Mouse (Mus musculus) forebrain, embryonic 11.5 days (tissue): ENCODE results near the gene Pcdh9. TPM values are rescaled to one million over a fixed set of nuclear protein-coding genes. Genes with fewer than 3 reads are reported as not detected.
"Not testable (repeated sequence)": the region's sequence is repeated elsewhere in the genome, so short reads cannot be mapped to it uniquely, and the experiment has no call there.

Experiments used
- ATAC-seq: fragments of 200-750 bp; cut with Nextera tagmentation; replicated peaks from 2 replicates; pipeline ENCODE4 v1.8.0; 2017; ENCODE audit warnings: moderate TSS enrichment; ENCODE audit not compliant: low FRiP score
- DNase-seq: peaks from one replicate; pipeline ENCODE4 v3.0.0-alpha.2; 2017; ENCODE audit warnings: low spot score
- H3K27ac ChIP-seq: fragments of 300-500 bp; sonication (generic); 2 replicates; pipeline ENCODE4 v1.5.1; 2014; ENCODE audit warnings: low read depth, low read length
- H3K27me3 ChIP-seq: fragments of 300-500 bp; sonication (generic); 2 replicates; pipeline ENCODE4 v1.6.1; 2014; ENCODE audit warnings: mild to moderate bottlenecking, low read length, mixed read lengths; ENCODE audit not compliant: control insufficient read depth, insufficient read depth
- H3K36me3 ChIP-seq: fragments of 300-500 bp; sonication (generic); 2 replicates; pipeline ENCODE4 v1.6.1; 2014; ENCODE audit warnings: mild to moderate bottlenecking, low read length, moderate library complexity, mixed read lengths; ENCODE audit not compliant: control insufficient read depth, insufficient read depth
- H3K4me1 ChIP-seq: fragments of 300-500 bp; sonication (generic); replicated peaks from 2 replicates; pipeline ENCODE4 v1.6.1; 2014; ENCODE audit warnings: low read length, mixed read lengths; ENCODE audit not compliant: control insufficient read depth, insufficient read depth
- H3K4me2 ChIP-seq: fragments of 300-500 bp; sonication (generic); 2 replicates; pipeline ENCODE4 v1.6.1; 2014; ENCODE audit warnings: low read depth, mild to moderate bottlenecking, low read length, moderate library complexity, mixed read lengths; ENCODE audit not compliant: severe bottlenecking
- H3K4me3 ChIP-seq: fragments of 300-500 bp; sonication (generic); 2 replicates; pipeline ENCODE4 v1.5.1; 2014; ENCODE audit warnings: low read depth, low read length
- H3K9ac ChIP-seq: fragments of 300-500 bp; sonication (generic); 2 replicates; pipeline ENCODE4 v1.6.1; 2014; ENCODE audit warnings: low read length
- H3K9me3 ChIP-seq: fragments of 300-500 bp; sonication (generic); 2 replicates; pipeline ENCODE4 v1.6.1; 2016; ENCODE audit warnings: low read length, mixed read lengths; ENCODE audit not compliant: control insufficient read depth
- WGBS: fragments of 180-500 bp; shearing (Covaris S2); extraction: QIAGEN DNeasy Blood & Tissue Kit; methylation state at CpG from one replicate; pipeline ENCODE4 v1.1.7; 2014; 5-methylcytosine and 5-hydroxymethylcytosine counted together
- polyA plus RNA-seq: library from polyadenylated mRNA; unstranded; fragments of >200 nt; fragmentation: Nextera tagmentation; extraction: Ambion mirVana; gene quantifications from 2 replicates; pipeline ENCODE4 v1.2.1, GENCODE M21; 2014

Pcdh9 gene
- polyA plus RNA-seq, 1 experiment from 2014 or later, result 54.5 TPM

DNA sequence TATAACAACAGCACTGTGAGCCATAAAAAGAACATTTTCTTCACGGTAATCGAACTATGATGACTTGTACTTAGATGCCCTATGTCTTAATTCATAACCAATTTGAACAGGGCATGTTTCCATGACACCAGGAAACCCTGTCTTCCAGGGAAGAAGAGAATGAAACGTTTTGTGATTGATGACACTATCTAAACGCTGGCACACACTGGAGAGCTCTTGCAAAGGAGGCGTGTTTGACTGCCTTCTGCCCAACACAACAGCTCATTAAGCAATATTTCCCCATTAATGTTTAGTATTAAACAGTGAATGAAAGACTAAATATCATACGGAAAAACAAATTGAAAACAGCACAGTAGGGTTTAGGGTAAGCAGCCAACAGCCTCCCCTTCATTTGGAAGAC is 656.9 kb downstream of the Pcdh9 start:
- no peak overlapping the region for H3K4me2 ChIP-seq
- no peaks in the 10 kb centered on the region for H3K36me3 ChIP-seq
- no peak for ATAC-seq
- no peaks in the 10 kb centered on the region for H3K9me3 ChIP-seq
- no peak overlapping the region for H3K9ac ChIP-seq
- no peaks in the 10 kb centered on the region for H3K4me1 ChIP-seq
- H3K27me3 ChIP-seq, result no peaks in the 10 kb centered on the region
- H3K27ac ChIP-seq, result no peak overlapping the region
- no peak overlapping the region for H3K4me3 ChIP-seq
- no peak for DNase-seq
- 75% methylated on average over 6 of the region's 6 CpGs for WGBS

- not testable (repeated sequence) for H3K4me3 ChIP-seq, H3K27ac ChIP-seq, H3K27me3 ChIP-seq, H3K4me1 ChIP-seq, H3K36me3 ChIP-seq, H3K9ac ChIP-seq, H3K9me3 ChIP-seq, H3K4me2 ChIP-seq, DNase-seq, ATAC-seq
- 97% methylated on average over 2 of the region's 15 CpGs for WGBS
Measured at GRCm38 (mm10) chr14:93214846-93215245, 675.6 kb downstream of the Pcdh9 start.

DNA sequence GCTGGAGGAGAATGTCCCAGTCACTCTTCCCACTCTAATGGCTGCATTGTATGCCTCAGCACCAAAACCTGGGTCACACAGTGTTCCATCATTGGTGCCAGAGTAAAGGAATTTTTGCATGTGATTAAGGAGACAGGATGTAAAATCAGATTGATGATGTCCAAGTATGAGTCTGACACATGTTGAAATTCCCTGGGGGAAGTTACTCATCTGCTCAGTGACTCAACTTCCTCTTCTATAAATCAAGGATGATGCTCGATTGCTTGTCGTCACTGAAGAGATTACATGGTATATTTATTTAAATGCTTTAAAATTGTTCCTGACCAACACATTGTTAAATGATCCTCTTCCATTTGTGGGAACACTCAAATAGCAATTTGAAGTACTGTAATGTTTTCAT is 690.7 kb downstream of the Pcdh9 start:
- 85% methylated on average over 2 of the region's 2 CpGs for WGBS
- no peak overlapping the region for H3K4me2 ChIP-seq
- no peak overlapping the region for H3K9ac ChIP-seq
- ATAC-seq, result no peak
- H3K9me3 ChIP-seq, result no peaks in the 10 kb centered on the region
- no peaks in the 10 kb centered on the region for H3K27me3 ChIP-seq
- no peaks in the 10 kb centered on the region for H3K36me3 ChIP-seq
- H3K4me3 ChIP-seq, result no peak overlapping the region
- no peak for DNase-seq
- H3K27ac ChIP-seq, result no peak overlapping the region
- no peaks in the 10 kb centered on the region for H3K4me1 ChIP-seq

DNA sequence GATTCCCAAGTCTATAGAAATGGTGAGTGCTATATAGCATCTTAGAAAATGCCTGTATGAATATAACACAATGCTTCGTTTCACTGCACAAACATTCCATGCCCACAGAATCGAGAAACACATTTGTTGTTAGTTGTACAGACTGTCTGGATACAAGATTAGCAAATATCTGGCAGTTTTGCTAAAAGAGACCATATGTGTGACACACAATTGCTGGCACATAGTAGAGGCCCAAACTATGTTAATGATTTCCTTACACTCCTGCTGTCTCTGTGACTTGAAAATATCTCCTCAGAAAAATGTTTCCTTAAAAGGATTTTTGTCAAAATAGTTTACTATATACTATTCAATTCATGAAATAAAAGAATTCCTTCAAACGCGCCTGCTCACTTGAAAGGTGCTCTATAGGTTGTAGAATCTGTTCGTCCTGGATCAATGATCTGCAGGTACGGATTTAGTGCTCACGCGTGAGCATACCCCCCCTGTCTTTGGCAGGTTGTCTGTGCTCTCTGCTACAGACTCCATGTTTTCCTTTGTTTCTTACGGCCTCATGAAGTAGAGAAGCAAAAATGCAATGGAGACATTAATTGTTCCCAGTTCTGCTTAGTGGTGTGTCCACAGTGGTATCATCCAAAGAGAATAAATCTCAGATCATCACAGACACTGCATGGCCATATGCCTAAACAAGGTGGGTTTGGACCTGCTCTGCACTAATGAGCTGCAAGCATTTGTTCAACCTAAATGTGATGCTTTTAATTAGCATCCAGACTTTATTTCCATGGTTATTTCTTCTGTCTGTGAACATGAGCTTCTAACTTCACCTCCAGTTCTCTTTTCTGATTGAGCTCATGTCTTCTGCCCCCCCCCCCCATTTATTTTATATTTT is 707.6 kb downstream of the Pcdh9 start:
- 86% methylated on average over 9 of the region's 9 CpGs for WGBS
- no peak for DNase-seq

DNA sequence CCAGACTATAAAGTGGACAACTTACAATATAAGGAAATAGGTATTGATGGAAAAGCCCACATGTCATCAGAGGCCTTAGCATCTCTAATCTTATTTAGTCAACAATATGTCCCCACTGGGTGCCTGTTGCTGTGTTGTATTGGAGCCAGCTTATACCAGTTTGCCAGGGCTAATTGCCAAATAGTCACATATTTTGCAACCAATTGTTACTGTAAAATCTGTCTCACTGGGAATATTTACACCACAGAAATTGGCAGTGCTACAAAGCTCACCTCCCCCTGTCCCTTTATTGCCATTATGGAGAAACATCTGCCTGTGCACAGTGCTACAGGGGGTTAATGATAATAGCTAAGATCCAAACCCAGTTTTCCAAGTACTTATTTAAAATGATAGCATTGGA is 721.3 kb downstream of the Pcdh9 start:
- no peak overlapping the region for H3K27ac ChIP-seq
- no peak overlapping the region for H3K4me3 ChIP-seq
- no peaks in the 10 kb centered on the region for H3K27me3 ChIP-seq
- no peak overlapping the region for H3K9ac ChIP-seq
- DNase-seq, result no peak
- H3K9me3 ChIP-seq, result no peaks in the 10 kb centered on the region
- no peak for ATAC-seq
- no peaks in the 10 kb centered on the region for H3K4me1 ChIP-seq
- H3K36me3 ChIP-seq, result no peaks in the 10 kb centered on the region
- H3K4me2 ChIP-seq, result no peak overlapping the region

More for the DNA sequence above, 707.6 kb downstream of the Pcdh9 start:
- no peak for ATAC-seq
- no peak overlapping the region for H3K4me2 ChIP-seq
- no peaks in the 10 kb centered on the region for H3K4me1 ChIP-seq
- H3K9ac ChIP-seq, result no peak overlapping the region
- H3K4me3 ChIP-seq, result no peak overlapping the region
- no peaks in the 10 kb centered on the region for H3K9me3 ChIP-seq
- H3K36me3 ChIP-seq, result no peaks in the 10 kb centered on the region
- H3K27me3 ChIP-seq, result no peaks in the 10 kb centered on the region
- H3K27ac ChIP-seq, result no peak overlapping the region

DNA sequence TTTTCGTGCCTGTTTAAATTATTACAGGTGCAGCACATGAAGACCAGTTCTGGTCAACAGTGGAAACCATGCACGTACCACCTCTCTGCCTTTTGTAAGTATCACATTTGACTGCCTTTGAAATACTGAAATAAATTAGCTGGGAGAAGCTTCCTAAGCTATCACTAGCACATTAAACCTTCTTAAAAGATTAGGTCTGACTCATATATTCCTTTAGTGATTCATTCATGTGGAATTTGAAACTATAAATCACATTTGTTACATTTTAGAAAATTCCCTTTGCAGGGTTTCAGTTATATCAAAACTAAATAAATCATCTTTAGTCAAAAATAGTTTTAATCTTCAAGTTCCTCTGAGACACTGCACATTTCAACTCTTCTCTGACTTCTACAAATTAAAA is 722.1 kb downstream of the Pcdh9 start:
- ATAC-seq, result no peak
- WGBS, result 59% methylated on average over 2 of the region's 2 CpGs
- H3K4me2 ChIP-seq, result no peak overlapping the region
- no peak overlapping the region for H3K9ac ChIP-seq
- no peaks in the 10 kb centered on the region for H3K27me3 ChIP-seq
- DNase-seq, result no peak
- no peaks in the 10 kb centered on the region for H3K36me3 ChIP-seq
- H3K9me3 ChIP-seq, result no peaks in the 10 kb centered on the region
- H3K4me1 ChIP-seq, result no peaks in the 10 kb centered on the region
- H3K4me3 ChIP-seq, result no peak overlapping the region
- no peak overlapping the region for H3K27ac ChIP-seq

- H3K27me3 ChIP-seq, result no peaks in the 10 kb centered on the region
- ATAC-seq (no peak), DNase-seq (no peak)
- WGBS, result 90% methylated on average over 6 of the region's 6 CpGs
- H3K4me1 ChIP-seq, result no peaks in the 10 kb centered on the region
- H3K4me3 ChIP-seq, result no peak overlapping the region
- H3K27ac ChIP-seq, result no peak overlapping the region
- H3K9ac ChIP-seq, result no peak overlapping the region
- H3K36me3 ChIP-seq, result no peaks in the 10 kb centered on the region
- no peaks in the 10 kb centered on the region for H3K9me3 ChIP-seq
- H3K4me2 ChIP-seq, result no peak overlapping the region
Measured at GRCm38 (mm10) chr14:93143414-93143813, 747.1 kb downstream of the Pcdh9 start.

GRCm38 (mm10) chr14:93142076-93142475 is 748.4 kb downstream of the Pcdh9 start:
- Histone ChIP-seq H3K27me3 (no peaks in the 10 kb centered on the region), H3K9ac (no peak overlapping the region), H3K36me3 (no peaks in the 10 kb centered on the region), H3K9me3 (no peaks in the 10 kb centered on the region), H3K4me1 (no peaks in the 10 kb centered on the region), H3K27ac (no peak overlapping the region), H3K4me3 (no peak overlapping the region), H3K4me2 (no peak overlapping the region)
- WGBS, result 90% methylated on average over 4 of the region's 4 CpGs
- ATAC-seq (no peak), DNase-seq (no peak)

DNA sequence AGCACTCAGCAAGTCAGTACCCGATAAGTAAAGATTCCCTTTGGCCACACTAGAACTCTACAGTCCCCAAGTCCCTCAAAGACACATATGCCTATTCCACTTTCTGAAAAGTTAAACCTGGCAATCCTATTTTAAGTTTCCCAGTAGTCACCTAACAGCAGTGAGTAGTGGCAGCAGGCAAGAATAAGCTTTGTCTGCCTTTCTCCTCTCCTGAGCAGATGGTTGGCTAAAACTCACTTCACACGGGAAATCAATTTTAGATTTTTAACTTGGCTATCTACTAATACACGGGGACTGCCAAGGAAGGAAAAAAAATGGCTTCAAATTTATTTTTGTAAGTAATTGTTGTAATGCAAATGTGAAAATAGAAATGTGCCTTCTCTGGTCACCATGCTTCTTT is 763.5 kb downstream of the Pcdh9 start:
- H3K9me3 ChIP-seq, result no peaks in the 10 kb centered on the region
- H3K9ac ChIP-seq, result no peak overlapping the region
- no peaks in the 10 kb centered on the region for H3K27me3 ChIP-seq
- no peaks in the 10 kb centered on the region for H3K4me1 ChIP-seq
- no peak overlapping the region for H3K4me2 ChIP-seq
- H3K4me3 ChIP-seq, result no peak overlapping the region
- DNase-seq, result no peak
- H3K27ac ChIP-seq, result no peak overlapping the region
- H3K36me3 ChIP-seq, result no peaks in the 10 kb centered on the region
- no peak for ATAC-seq
- WGBS, result 87% methylated on average over 3 of the region's 3 CpGs
